Mouse (Mus musculus) small intestine, adult 2 months (tissue): ENCODE measurements at regions not wholly inside any gene's neighbourhood (a gene's known extent, or its start where the extent isn't known, plus 50 kb on each side); places are given as distances from the start of the nearest gene placed in this dataset.

Source experiments
- CTCF ChIP-seq: fragments of 200-500 bp; IDR thresholded peaks from 2 replicates; pipeline ENCODE4 v1.5.1; 2012; ENCODE audit warnings: low read depth, mild to moderate bottlenecking, control low read depth, inconsistent platforms, low read length, moderate library complexity, mixed read lengths; ENCODE audit not compliant: insufficient replicate concordance, insufficient read length; ENCODE audit errors: extremely low read depth
- POLR2A ChIP-seq: fragments of 200-500 bp; IDR thresholded peaks from 2 replicates; pipeline ENCODE4 v1.6.1; 2012; ENCODE audit warnings: low read depth, mild to moderate bottlenecking, control low read depth, inconsistent platforms, low read length, moderate library complexity

DNA sequence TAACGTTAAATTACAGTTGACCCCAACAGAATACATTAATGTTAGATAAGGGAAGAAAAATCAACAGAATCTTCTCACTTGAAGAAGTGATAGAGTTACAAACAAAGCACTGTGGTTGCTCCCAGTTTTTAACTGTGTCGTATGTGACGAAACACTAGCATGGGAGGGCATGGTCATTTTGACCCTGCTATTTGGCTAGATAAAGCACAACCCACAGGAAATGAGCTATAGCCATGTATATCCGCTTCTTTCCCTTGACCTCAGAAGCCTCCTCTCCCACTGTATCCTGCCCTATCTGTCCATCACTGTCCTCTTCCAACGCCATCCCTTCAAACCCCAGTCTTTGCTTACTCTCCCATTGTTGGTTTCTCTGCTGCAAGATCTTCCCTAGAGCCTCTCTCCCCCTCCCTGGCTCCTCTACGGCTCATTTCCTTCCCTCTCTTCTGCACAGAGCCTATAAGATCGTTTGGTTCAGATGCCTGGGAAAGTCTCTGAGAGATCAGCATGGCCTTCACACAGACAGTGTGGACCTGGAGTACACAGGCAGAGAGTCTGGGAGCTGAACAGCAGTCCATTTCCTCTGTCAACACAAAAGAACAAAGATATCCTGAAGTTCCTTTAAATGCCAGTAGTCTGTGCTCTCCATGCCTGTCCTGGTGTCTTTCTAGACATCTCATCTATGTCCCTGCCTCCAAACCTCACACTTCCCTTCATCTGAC, 82.5 kb upstream of the Basp1 start:
- no peak for TF ChIP-seq CTCF
- no peak for TF ChIP-seq POLR2A
